8 mouse cellular contexts compared by ENCODE assay signal in the genomic region with DNA sequence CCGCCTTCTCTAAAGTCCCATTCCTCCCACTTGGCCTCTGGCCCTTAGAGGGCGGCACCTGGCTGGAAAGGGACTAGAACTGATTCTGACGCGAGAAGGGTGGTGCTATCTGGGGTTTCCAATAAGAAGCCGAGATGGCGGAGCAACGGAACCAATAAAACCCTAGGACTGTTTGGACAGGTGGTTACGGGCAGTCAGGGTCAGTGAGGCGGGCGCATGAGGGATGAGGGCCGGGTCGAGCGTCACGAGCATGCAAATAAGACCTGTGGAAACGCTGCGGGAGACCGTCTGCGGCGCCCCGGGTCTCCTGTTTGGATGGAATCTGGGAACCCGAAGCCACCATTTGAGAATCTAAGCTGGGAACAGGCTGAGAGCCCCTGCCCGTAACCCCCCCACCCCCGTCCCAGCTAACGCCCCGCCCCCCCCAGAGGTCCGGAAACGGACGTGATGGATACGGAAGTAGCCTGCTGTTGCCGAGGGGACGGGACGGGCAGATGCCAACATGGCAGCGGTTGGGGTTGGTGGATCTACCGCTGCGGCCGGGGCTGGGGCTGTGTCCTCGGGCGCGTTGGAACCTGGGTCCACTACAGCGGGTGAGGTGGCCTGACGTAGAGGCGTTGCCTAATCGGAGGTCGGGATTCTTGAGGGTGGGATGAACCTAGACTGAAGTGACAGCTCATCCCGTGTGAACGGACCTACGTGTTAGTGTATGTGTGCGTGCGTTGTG. TPM values are rescaled to one million over a fixed set of nuclear protein-coding genes. Genes with fewer than 3 reads are reported as not detected.
DNase-seq lines count a peak whose midpoint lies in the region; ATAC-seq lines count a peak whose summit lies in the region.

TSS of gene Slc35a2 (plus strand) at position 188 of the 727 bp plus-strand sequence.

- WGBS in hindbrain, embryonic 16.5 days: 16% methylated on average over 39 of the region's 49 CpGs
- WGBS in macrophage (ENCODE audit: missing documents): 17% methylated on average over 49 of the region's 49 CpGs

- peak; percentile 59 for DNase-seq in WW6 (ENCODE audit: low read depth, low spot score)
- peak; percentile 39 to 73 for DNase-seq in cerebellum, postnatal 4 days (ENCODE audit: low spot score in 2 of 2)
- peak; percentile 91 for DNase-seq in gastrocnemius, adult 18-20 months (ENCODE audit: low spot score)
- DNase-seq in left cerebral cortex, adult 18-20 months (ENCODE audit: low spot score in 2 of 2): peak; percentile 60 to 75
- peak; percentile 81 for DNase-seq in right cerebral cortex, adult 18-20 months
- peak; percentile 33 for DNase-seq in urinary bladder, postnatal 10 days (ENCODE audit: low spot score)

- H3K4me2 ChIP-seq in hindbrain, embryonic 16.5 days (ENCODE audit: low read length): peak within 1 kb of the TSS; percentile 57

- H3K9me3 ChIP-seq in hindbrain, embryonic 16.5 days (ENCODE audit: control insufficient read depth, low read length): no peaks in the 10 kb centered on the region

- peak within 1 kb of the TSS; percentile 49 for H3K4me3 ChIP-seq in hindbrain, embryonic 16.5 days (ENCODE audit: low read length)
- peak within 1 kb of the TSS; percentile 59 for H3K4me3 ChIP-seq in macrophage (ENCODE audit: inconsistent target)

- peaks cover 19% of the 10 kb centered on the region for H3K79me2 ChIP-seq in macrophage (ENCODE audit: inconsistent target)

- ATAC-seq in hindbrain, embryonic 16.5 days: peak; percentile 92

- H3K27ac ChIP-seq in hindbrain, embryonic 16.5 days (ENCODE audit: low read depth, low read length): peak within 1 kb of the TSS; percentile 81
- H3K27ac ChIP-seq in macrophage: peak within 1 kb of the TSS; percentile 59

- H3K36me3 ChIP-seq in hindbrain, embryonic 16.5 days (ENCODE audit: control insufficient read depth, insufficient read depth, low read length): no peaks in the 10 kb centered on the region
- H3K36me3 ChIP-seq in macrophage (ENCODE audit: inconsistent target): no peaks in the 10 kb centered on the region

- peak within 1 kb of the TSS; percentile 52 for H3K9ac ChIP-seq in hindbrain, embryonic 16.5 days (ENCODE audit: low read depth, low read length)

- H3K27me3 ChIP-seq in hindbrain, embryonic 16.5 days (replicated peaks; ENCODE audit: control insufficient read depth, insufficient read depth, low read length): no peaks in the 10 kb centered on the region

- peaks cover 2% of the 10 kb centered on the region for H3K4me1 ChIP-seq in hindbrain, embryonic 16.5 days (ENCODE audit: control insufficient read depth, insufficient read depth, low read depth, low read length)

RNA-seq across cellular contexts. Expression of gene Slc35a2, which starts in this region (rescaled TPM):
- total RNA-seq in gastrocnemius, adult 18-20 months (2021): 1 to 10 TPM; 7.7 to 9.5 TPM
- 50.7 and 50.9 TPM in 2 replicates for polyA plus RNA-seq in hindbrain, embryonic 16.5 days (2015; fragmentation: Nextera tagmentation; extraction: Ambion mirVana)
- 10 to 100 TPM; 34.5 to 38.2 TPM for total RNA-seq in left cerebral cortex, adult 18-20 months (2021)
- 10 to 100 TPM in 20 of 26 experiments, 1 to 10 TPM in 6; 5.5 to 28.7 (median 14.1) TPM for total RNA-seq in macrophage (2018; cell fraction: chromatin; rRNA removed)
- 10 to 100 TPM; 15.4 to 34.7 (median 25.2) TPM for total RNA-seq in macrophage (2018; cell fraction: cytosol; rRNA removed)
- total RNA-seq in macrophage (2018; cell fraction: nucleus; rRNA removed): 10 to 100 TPM; 10.6 to 50.9 (median 29.8) TPM
- 10.3 to 26.7 TPM (median 19.8 TPM) in 3 replicates for polyA plus RNA-seq in macrophage (2018)

Comparison
In these comparisons a context has a peak if more than half of its experiments do, and no peak if none do; other contexts are left out.
1. Peak in every context shown above with its lines: DNase-seq, ATAC-seq, H3K4me3 ChIP-seq and H3K27ac ChIP-seq.
2. DNase-seq: peak in every context shown above with its lines; median percentile 91 in gastrocnemius, adult 18-20 months; 81 in right cerebral cortex, adult 18-20 months; 68 in left cerebral cortex, adult 18-20 months; 59 in WW6; 56 in cerebellum, postnatal 4 days; 33 in urinary bladder, postnatal 10 days.